Mouse (Mus musculus) midbrain, embryonic 13.5 days (tissue): Measurements from ENCODE around the gene Rp2. TPM values are rescaled to one million over a fixed set of nuclear protein-coding genes. Genes with fewer than 3 reads are reported as not detected.
A peak's percentile ranks its signal among the peaks of the same experiment; 100 is the strongest.
"Not testable (repeated sequence)": the region's sequence is repeated elsewhere in the genome, so short reads cannot be mapped to it uniquely, and the experiment has no call there.

Experiments used
- ATAC-seq: fragments of 200-750 bp; cut with Nextera tagmentation; 2 replicates; pipeline ENCODE4 v1.8.0; 2017; ENCODE audit warnings: mild to moderate bottlenecking, moderate TSS enrichment, moderate library complexity
- H3K27ac ChIP-seq: fragments of 300-500 bp; sonication (generic); 2 replicates; pipeline ENCODE4 v1.5.1; 2015; ENCODE audit warnings: inconsistent platforms, mild to moderate bottlenecking, moderate library complexity
- H3K27me3 ChIP-seq: fragments of 300-500 bp; sonication (generic); 2 replicates; pipeline ENCODE4 v1.6.1; 2015; ENCODE audit warnings: mild to moderate bottlenecking, inconsistent platforms
- H3K36me3 ChIP-seq: fragments of 300-500 bp; sonication (generic); 2 replicates; pipeline ENCODE4 v1.6.1; 2015; ENCODE audit warnings: mild to moderate bottlenecking, inconsistent platforms
- H3K4me1 ChIP-seq: fragments of 300-500 bp; sonication (generic); replicated peaks from 2 replicates; pipeline ENCODE4 v1.6.1; 2015; ENCODE audit warnings: inconsistent platforms
- H3K4me2 ChIP-seq: fragments of 300-500 bp; sonication (generic); replicated peaks from 2 replicates; pipeline ENCODE4 v1.6.1; 2015; ENCODE audit warnings: moderate library complexity, mild to moderate bottlenecking, inconsistent platforms
- H3K4me3 ChIP-seq: fragments of 300-500 bp; sonication (generic); replicated peaks from 2 replicates; pipeline ENCODE4 v1.5.1; 2015; ENCODE audit warnings: mild to moderate bottlenecking, inconsistent platforms
- H3K9ac ChIP-seq: fragments of 300-500 bp; sonication (generic); replicated peaks from 2 replicates; pipeline ENCODE4 v1.6.1; 2015; ENCODE audit warnings: mild to moderate bottlenecking, inconsistent platforms
- H3K9me3 ChIP-seq: fragments of 300-500 bp; sonication (generic); 2 replicates; pipeline ENCODE4 v1.6.1; 2016; ENCODE audit warnings: mild to moderate bottlenecking, inconsistent platforms
- WGBS: fragments of 180-500 bp; shearing (Covaris S2); methylation state at CpG from one replicate; pipeline ENCODE4 v1.1.7; 2015; 5-methylcytosine and 5-hydroxymethylcytosine counted together
- polyA plus RNA-seq: library from polyadenylated mRNA; unstranded; fragments of >200 nt; fragmentation: Nextera tagmentation; extraction: Ambion mirVana; gene quantifications from 2 replicates; pipeline ENCODE4 v1.2.1, GENCODE M21; 2015

The Rp2 gene
- polyA plus RNA-seq, 1 experiment from 2014 or later, result 17.7 TPM

GRCm38 (mm10) chrX:20391964-20392363 is 27.7 kb downstream of the Rp2 start:
- H3K9me3 ChIP-seq, H3K4me1 ChIP-seq, H3K27ac ChIP-seq, ATAC-seq, H3K4me3 ChIP-seq, H3K36me3 ChIP-seq, H3K27me3 ChIP-seq, H3K9ac ChIP-seq, H3K4me2 ChIP-seq: not testable (repeated sequence)
- WGBS, result 88% methylated on average over 9 of the region's 9 CpGs

- Histone ChIP-seq H3K4me1 (no peaks in the 10 kb centered on the region), H3K4me3 (no peak overlapping the region), H3K9me3 (no peaks in the 10 kb centered on the region), H3K9ac (no peak overlapping the region), H3K36me3 (no peaks in the 10 kb centered on the region), H3K4me2 (no peak overlapping the region), H3K27ac (no peak overlapping the region), H3K27me3 (no peaks in the 10 kb centered on the region)
- no peak for ATAC-seq
- WGBS, result 76% methylated on average over 3 of the region's 3 CpGs
Observed at GRCm38 (mm10) chrX:20392942-20393341, 28.7 kb downstream of the Rp2 start.

GRCm38 (mm10) chrX:20404068-20404467 is 39.8 kb downstream of the Rp2 start:
- H3K4me1 ChIP-seq, result no peaks in the 10 kb centered on the region
- ATAC-seq, result no peak
- H3K36me3 ChIP-seq, result no peaks in the 10 kb centered on the region
- H3K4me3 ChIP-seq, result no peak overlapping the region
- H3K27me3 ChIP-seq, result no peaks in the 10 kb centered on the region
- H3K27ac ChIP-seq, result no peak overlapping the region
- no peak overlapping the region for H3K4me2 ChIP-seq
- WGBS, result 78% methylated on average over 4 of the region's 4 CpGs
- no peak overlapping the region for H3K9ac ChIP-seq
- H3K9me3 ChIP-seq, result no peaks in the 10 kb centered on the region

GRCm38 (mm10) chrX:20406909-20407308 is 42.6 kb downstream of the Rp2 start:
- H3K9ac ChIP-seq, result no peak overlapping the region
- H3K4me3 ChIP-seq, result no peak overlapping the region
- no peaks in the 10 kb centered on the region for H3K36me3 ChIP-seq
- no peak for ATAC-seq
- H3K4me1 ChIP-seq, result no peaks in the 10 kb centered on the region
- no peaks in the 10 kb centered on the region for H3K27me3 ChIP-seq
- H3K4me2 ChIP-seq, result no peak overlapping the region
- 98% methylated on average over 2 of the region's 2 CpGs for WGBS
- no peaks in the 10 kb centered on the region for H3K9me3 ChIP-seq
- H3K27ac ChIP-seq, result no peak overlapping the region

- no peak for ATAC-seq
- no peak overlapping the region for H3K9ac ChIP-seq
- no peak overlapping the region for H3K27ac ChIP-seq
- no peaks in the 10 kb centered on the region for H3K4me1 ChIP-seq
- H3K36me3 ChIP-seq, result no peaks in the 10 kb centered on the region
- H3K27me3 ChIP-seq, result no peaks in the 10 kb centered on the region
- no peak overlapping the region for H3K4me2 ChIP-seq
- H3K4me3 ChIP-seq, result no peak overlapping the region
- no peaks in the 10 kb centered on the region for H3K9me3 ChIP-seq
- WGBS, result 74% methylated on average over 2 of the region's 2 CpGs
Observed at GRCm38 (mm10) chrX:20407676-20408075, 43.4 kb downstream of the Rp2 start.

GRCm38 (mm10) chrX:20411382-20411781 is 47.1 kb downstream of the Rp2 start:
- Histone ChIP-seq H3K9me3 (no peaks in the 10 kb centered on the region), H3K4me3 (no peak overlapping the region), H3K27ac (no peak overlapping the region), H3K4me2 (no peak overlapping the region), H3K36me3 (no peaks in the 10 kb centered on the region), H3K9ac (no peak overlapping the region), H3K27me3 (no peaks in the 10 kb centered on the region), H3K4me1 (no peaks in the 10 kb centered on the region)
- WGBS, result 86% methylated on average over 4 of the region's 4 CpGs
- ATAC-seq, result no peak

GRCm38 (mm10) chrX:20412221-20412620 is 47.9 kb downstream of the Rp2 start:
- Histone ChIP-seq H3K9ac (no peak overlapping the region), H3K27me3 (no peaks in the 10 kb centered on the region), H3K4me3 (no peak overlapping the region), H3K4me1 (no peaks in the 10 kb centered on the region), H3K36me3 (no peaks in the 10 kb centered on the region), H3K4me2 (no peak overlapping the region), H3K9me3 (no peaks in the 10 kb centered on the region), H3K27ac (no peak overlapping the region)
- ATAC-seq, result no peak
- WGBS, result 85% methylated on average over 3 of the region's 3 CpGs

GRCm38 (mm10) chrX:20414885-20415622 is 50.8 kb downstream of the Rp2 start:
- Histone ChIP-seq H3K36me3 (no peaks in the 10 kb centered on the region), H3K9me3 (no peaks in the 10 kb centered on the region), H3K9ac (no peak overlapping the region), H3K27me3 (no peaks in the 10 kb centered on the region), H3K4me1 (no peaks in the 10 kb centered on the region), H3K4me2 (no peak overlapping the region), H3K27ac (no peak overlapping the region), H3K4me3 (no peak overlapping the region)
- 67% methylated on average over 10 of the region's 10 CpGs for WGBS
- ATAC-seq, result no peak

GRCm38 (mm10) chrX:20418461-20418860 is 54.2 kb downstream of the Rp2 start:
- 98% methylated on average over 2 of the region's 2 CpGs for WGBS
- no peak overlapping the region for H3K4me3 ChIP-seq
- ATAC-seq, result no peak
- H3K4me2 ChIP-seq, result no peak overlapping the region
- H3K4me1 ChIP-seq, result no peaks in the 10 kb centered on the region
- no peak overlapping the region for H3K9ac ChIP-seq
- no peak overlapping the region for H3K27ac ChIP-seq
- H3K27me3 ChIP-seq, result no peaks in the 10 kb centered on the region
- H3K36me3 ChIP-seq, result no peaks in the 10 kb centered on the region
- H3K9me3 ChIP-seq, result no peaks in the 10 kb centered on the region

GRCm38 (mm10) chrX:20419536-20419935 is 55.3 kb downstream of the Rp2 start:
- Histone ChIP-seq H3K4me1 (no peaks in the 10 kb centered on the region), H3K27me3 (no peaks in the 10 kb centered on the region), H3K27ac (no peak overlapping the region), H3K36me3 (no peaks in the 10 kb centered on the region), H3K9ac (no peak overlapping the region), H3K9me3 (no peaks in the 10 kb centered on the region), H3K4me2 (no peak overlapping the region), H3K4me3 (no peak overlapping the region)
- 87% methylated on average over 4 of the region's 4 CpGs for WGBS
- no peak for ATAC-seq

GRCm38 (mm10) chrX:20425140-20425838 is 61.0 kb downstream of the Rp2 start, which contains the start of gene Jade3:
TSS of gene Jade3 (plus strand) at chrX:20425688.
- Histone ChIP-seq H3K4me2 (peak within 1 kb of the TSS; percentile 58), H3K4me1 (peaks cover 9% of the 10 kb centered on the region; the same call in 1 of the 2 replicates), H3K27me3 (no peaks in the 10 kb centered on the region), H3K27ac (peak within 1 kb of the TSS; percentile 88), H3K4me3 (peak within 1 kb of the TSS; percentile 59), H3K9ac (peak within 1 kb of the TSS; percentile 80), H3K36me3 (no peaks in the 10 kb centered on the region), H3K9me3 (no peaks in the 10 kb centered on the region)
- ATAC-seq, result peak; percentile 98
- WGBS, result 21% methylated on average over 48 of the region's 67 CpGs

GRCm38 (mm10) chrX:20425839-20426449 is 61.7 kb downstream of the Rp2 start:
- peak overlapping the region; percentile 58 for H3K4me2 ChIP-seq
- ATAC-seq, result no peak; the same call in 1 of the 2 replicates
- peak overlapping the region; percentile 80 for H3K9ac ChIP-seq
- 32% methylated on average over 27 of the region's 51 CpGs for WGBS
- no peaks in the 10 kb centered on the region for H3K27me3 ChIP-seq
- peaks cover 9% of the 10 kb centered on the region; the same call in 1 of the 2 replicates for H3K4me1 ChIP-seq
- peak overlapping the region; percentile 88 for H3K27ac ChIP-seq
- H3K36me3 ChIP-seq, result no peaks in the 10 kb centered on the region
- H3K4me3 ChIP-seq, result peak overlapping the region; percentile 59
- H3K9me3 ChIP-seq, result no peaks in the 10 kb centered on the region
